Mouse (Mus musculus) neural tube, embryonic 11.5 days (tissue): ENCODE measurements around the gene Dimt1. TPM values are rescaled to one million over a fixed set of nuclear protein-coding genes. Genes with fewer than 3 reads are reported as not detected.
"Not testable (repeated sequence)": the region's sequence is repeated elsewhere in the genome, so short reads cannot be mapped to it uniquely, and the experiment has no call there.

Experiments
- ATAC-seq: fragments of 200-750 bp; cut with Nextera tagmentation; 2 replicates; pipeline ENCODE4 v1.8.0; 2017; ENCODE audit warnings: moderate number of reproducible peaks, mild to moderate bottlenecking, moderate TSS enrichment, moderate library complexity; ENCODE audit not compliant: insufficient read depth, low FRiP score, low TSS enrichment
- DNase-seq: peaks from one replicate; pipeline ENCODE4 v3.0.0-alpha.2; 2015; ENCODE audit warnings: low spot score
- H3K27ac ChIP-seq: fragments of 300-500 bp; sonication (generic); 2 replicates; pipeline ENCODE4 v1.5.1; 2014; ENCODE audit warnings: low read depth, mild to moderate bottlenecking, low read length
- H3K27me3 ChIP-seq: fragments of 300-500 bp; sonication (generic); 2 replicates; pipeline ENCODE4 v1.6.1; 2014; ENCODE audit warnings: mild to moderate bottlenecking, low read length, mixed read lengths; ENCODE audit not compliant: control insufficient read depth, insufficient read depth
- H3K36me3 ChIP-seq: fragments of 300-500 bp; sonication (generic); 2 replicates; pipeline ENCODE4 v1.6.1; 2014; ENCODE audit warnings: mild to moderate bottlenecking, low read length, moderate library complexity, mixed read lengths; ENCODE audit not compliant: control insufficient read depth, insufficient read depth
- H3K4me1 ChIP-seq: fragments of 300-500 bp; sonication (generic); 2 replicates; pipeline ENCODE4 v1.6.1; 2014; ENCODE audit warnings: low read length, mixed read lengths; ENCODE audit not compliant: control insufficient read depth, insufficient read depth
- H3K4me2 ChIP-seq: fragments of 300-500 bp; sonication (generic); 2 replicates; pipeline ENCODE4 v1.6.1; 2014; ENCODE audit warnings: low read depth, mild to moderate bottlenecking, moderate library complexity
- H3K4me3 ChIP-seq: fragments of 300-500 bp; sonication (generic); 2 replicates; pipeline ENCODE4 v1.5.1; 2014; ENCODE audit warnings: low read depth, low read length
- H3K9ac ChIP-seq: fragments of 300-500 bp; sonication (generic); 2 replicates; pipeline ENCODE4 v1.6.1; 2014; ENCODE audit warnings: mild to moderate bottlenecking, low read length
- H3K9me3 ChIP-seq: fragments of 300-500 bp; sonication (generic); 2 replicates; pipeline ENCODE4 v1.6.1; 2016; ENCODE audit warnings: low read length; ENCODE audit not compliant: control insufficient read depth
- WGBS: fragments of 180-500 bp; shearing (Covaris S2); extraction: QIAGEN DNeasy Blood & Tissue Kit; methylation state at CpG from one replicate; pipeline ENCODE4 v1.1.7; 2014; 5-methylcytosine and 5-hydroxymethylcytosine counted together
- polyA plus RNA-seq: library from polyadenylated mRNA; unstranded; fragments of >200 nt; fragmentation: Nextera tagmentation; extraction: Ambion mirVana; gene quantifications from 2 replicates; pipeline ENCODE4 v1.2.1, GENCODE M21; 2014

The Dimt1 gene
- polyA plus RNA-seq, 1 experiment from 2014 or later, result 40.2 TPM

DNA sequence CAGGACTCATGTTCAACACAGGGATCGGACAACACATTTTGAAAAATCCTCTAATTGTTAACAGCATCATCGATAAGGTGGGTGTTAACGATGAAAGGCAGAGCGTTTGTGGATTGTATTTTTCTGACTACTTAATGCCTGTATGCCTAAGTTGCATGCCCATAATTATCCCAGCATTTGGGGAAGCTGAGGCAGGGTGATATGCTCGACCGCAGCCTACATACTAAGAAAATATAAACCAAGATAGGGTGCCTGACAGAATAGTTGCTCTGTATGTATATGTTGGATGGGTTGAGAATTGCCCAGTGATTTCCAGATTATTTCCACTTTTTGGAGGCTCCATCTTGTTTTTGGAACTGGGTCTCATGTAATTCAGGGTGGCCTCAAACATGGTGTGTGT lies 656 bp downstream of the Dimt1 start:
- Histone ChIP-seq H3K4me3 (peak overlapping the region; percentile 88), H3K9ac (peak overlapping the region; percentile 91), H3K9me3 (no peaks in the 10 kb centered on the region), H3K4me1 (peaks cover 6% of the 10 kb centered on the region; the same call in 1 of the 2 replicates), H3K27ac (no peak overlapping the region), H3K27me3 (no peaks in the 10 kb centered on the region), H3K36me3 (peaks cover 7% of the 10 kb centered on the region; the same call in 1 of the 2 replicates), H3K4me2 (peak overlapping the region; percentile 39)
- ATAC-seq (no peak), DNase-seq (no peak)
- 5% methylated on average over 6 of the region's 6 CpGs for WGBS

DNA sequence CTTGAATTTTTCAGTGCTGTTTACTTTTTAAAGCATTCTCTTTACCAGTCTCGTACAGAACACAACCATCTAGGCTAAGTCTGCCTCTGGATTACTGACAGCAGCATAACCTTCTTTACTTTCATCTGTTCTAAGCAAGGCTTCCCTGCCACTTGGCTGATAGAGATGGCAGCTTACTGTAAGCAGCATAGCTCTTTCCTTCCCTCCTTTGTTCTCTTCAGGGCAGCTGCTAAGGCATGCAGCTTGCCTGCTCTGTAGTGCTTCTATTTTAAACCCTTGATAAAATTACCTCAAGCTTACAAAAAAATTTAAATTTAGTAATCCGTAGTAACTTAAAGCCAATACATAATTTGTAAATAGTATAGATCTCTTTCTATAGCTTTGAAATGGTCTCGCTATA lies 8.0 kb downstream of the Dimt1 start:
- H3K36me3 ChIP-seq, result peaks cover 10% of the 10 kb centered on the region
- 94% methylated on average over 3 of the region's 3 CpGs for WGBS

DNA sequence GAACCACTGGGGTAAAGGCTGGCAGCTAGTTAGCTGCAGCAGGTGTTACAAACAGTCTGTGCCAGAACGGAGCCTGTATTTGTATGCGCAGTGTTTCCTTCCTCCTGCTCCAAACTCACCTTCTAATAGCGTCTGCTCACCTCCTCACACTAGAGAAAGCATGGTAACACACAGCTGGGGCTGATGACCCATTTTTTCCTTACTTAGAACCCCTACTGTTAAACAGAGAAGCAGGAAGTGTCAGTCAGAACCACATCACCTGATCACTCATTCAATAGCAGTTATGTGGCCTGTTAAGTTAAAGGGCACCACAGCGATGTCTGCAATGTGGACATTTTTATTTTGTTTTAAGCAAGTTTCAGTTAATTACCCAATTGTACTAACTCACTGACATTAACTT lies 10.6 kb downstream of the Dimt1 start:
- WGBS, result 88% methylated on average over 4 of the region's 4 CpGs
- peaks cover 4% of the 10 kb centered on the region; the same call in 1 of the 2 replicates for H3K36me3 ChIP-seq
- no peaks in the 10 kb centered on the region for H3K9me3 ChIP-seq
- H3K27me3 ChIP-seq, result no peaks in the 10 kb centered on the region
- H3K4me2 ChIP-seq, result no peak overlapping the region
- no peak for DNase-seq
- no peak overlapping the region for H3K9ac ChIP-seq
- H3K4me1 ChIP-seq, result no peaks in the 10 kb centered on the region
- no peak overlapping the region for H3K4me3 ChIP-seq
- no peak overlapping the region for H3K27ac ChIP-seq
- no peak for ATAC-seq

More for the DNA sequence above, 8.0 kb downstream of the Dimt1 start:
- ATAC-seq (no peak), DNase-seq (no peak)
- H3K4me1 ChIP-seq, result no peaks in the 10 kb centered on the region
- H3K4me2 ChIP-seq, result no peak overlapping the region
- H3K27me3 ChIP-seq, result no peaks in the 10 kb centered on the region
- H3K27ac ChIP-seq, result no peak overlapping the region
- no peak overlapping the region for H3K9ac ChIP-seq
- no peak overlapping the region for H3K4me3 ChIP-seq
- no peaks in the 10 kb centered on the region for H3K9me3 ChIP-seq

DNA sequence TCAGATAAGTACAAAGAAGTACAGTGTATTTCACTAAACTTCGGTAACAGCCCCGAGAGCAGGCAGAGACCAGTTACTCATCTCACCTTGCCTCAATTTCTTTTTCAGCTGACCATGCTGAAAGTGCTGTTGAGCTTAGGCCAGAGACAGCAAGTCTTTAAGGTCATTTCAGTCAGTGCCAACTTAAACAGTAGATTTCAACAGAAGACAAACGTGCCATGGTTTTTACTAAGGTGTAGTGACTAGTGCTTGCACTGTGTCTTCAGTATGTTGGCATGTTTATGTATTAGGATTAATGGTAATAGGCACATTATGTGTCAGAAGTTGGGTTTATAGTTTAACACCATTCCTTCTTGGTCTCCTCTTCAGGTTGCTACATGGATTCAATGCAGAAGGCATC lies 11.4 kb downstream of the Dimt1 start:
- DNase-seq (no peak), ATAC-seq (no peak)
- Histone ChIP-seq H3K4me3 (no peak overlapping the region), H3K9me3 (no peaks in the 10 kb centered on the region), H3K4me1 (no peaks in the 10 kb centered on the region), H3K36me3 (peaks cover 4% of the 10 kb centered on the region; the same call in 1 of the 2 replicates), H3K4me2 (no peak overlapping the region), H3K9ac (no peak overlapping the region), H3K27ac (no peak overlapping the region), H3K27me3 (no peaks in the 10 kb centered on the region)
- WGBS, result 93% methylated on average over 3 of the region's 3 CpGs

DNA sequence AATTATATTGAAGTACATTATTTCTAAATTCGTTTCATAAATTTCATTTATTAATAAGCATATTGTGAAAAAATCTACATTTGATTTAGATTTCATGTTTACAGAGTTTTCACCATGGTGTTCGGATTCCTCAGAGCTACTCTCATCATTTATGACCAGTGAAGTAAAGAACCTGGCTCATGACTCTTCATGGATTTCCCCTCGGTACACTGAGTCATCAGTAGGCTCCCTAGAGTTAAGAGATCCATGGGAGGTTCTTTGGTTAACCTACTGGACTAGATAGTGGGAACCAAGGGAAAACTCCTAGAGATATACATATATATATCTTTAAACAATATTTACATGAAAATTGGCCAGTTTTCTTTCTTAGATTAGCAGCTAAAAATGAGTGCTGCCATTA lies 13.6 kb downstream of the Dimt1 start:
- no peaks in the 10 kb centered on the region for H3K4me1 ChIP-seq
- H3K27me3 ChIP-seq, result no peaks in the 10 kb centered on the region
- DNase-seq (no peak), ATAC-seq (no peak)
- no peak overlapping the region for H3K4me3 ChIP-seq
- 84% methylated on average over 3 of the region's 3 CpGs for WGBS
- no peak overlapping the region for H3K27ac ChIP-seq
- no peak overlapping the region for H3K9ac ChIP-seq
- H3K4me2 ChIP-seq, result no peak overlapping the region
- no peaks in the 10 kb centered on the region for H3K9me3 ChIP-seq
- H3K36me3 ChIP-seq, result peaks cover 4% of the 10 kb centered on the region; the same call in 1 of the 2 replicates

DNA sequence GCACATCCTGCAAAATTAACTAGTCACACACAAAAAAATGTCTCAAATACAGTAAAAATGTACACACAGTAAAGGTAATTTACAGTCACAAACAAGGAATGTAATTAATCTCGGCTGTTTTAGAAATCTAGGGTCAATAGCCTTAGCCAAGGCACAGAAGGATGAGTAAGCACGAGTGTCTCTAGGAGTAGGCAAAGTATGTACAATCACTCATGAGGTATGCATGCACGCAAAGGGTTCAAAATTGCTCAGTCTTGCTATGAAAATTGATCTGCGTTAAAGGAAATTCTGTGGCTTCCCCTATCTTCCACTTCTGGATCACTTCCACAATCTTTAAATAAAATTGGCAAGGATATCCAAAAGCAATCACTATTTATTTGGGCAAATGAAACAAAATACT lies 14.6 kb downstream of the Dimt1 start:
- H3K27ac ChIP-seq, result no peak overlapping the region
- H3K9ac ChIP-seq, result no peak overlapping the region
- no peaks in the 10 kb centered on the region for H3K27me3 ChIP-seq
- H3K4me1 ChIP-seq, result no peaks in the 10 kb centered on the region
- no peak overlapping the region for H3K4me2 ChIP-seq
- 0 out of 2 replicates have a peak, but pooled peaks cover 2% of the 10 kb centered on the region for H3K36me3 ChIP-seq
- ATAC-seq, result no peak
- H3K9me3 ChIP-seq, result no peaks in the 10 kb centered on the region
- WGBS, result 95% methylated on average over 4 of the region's 4 CpGs
- H3K4me3 ChIP-seq, result no peak overlapping the region
- no peak for DNase-seq

DNA sequence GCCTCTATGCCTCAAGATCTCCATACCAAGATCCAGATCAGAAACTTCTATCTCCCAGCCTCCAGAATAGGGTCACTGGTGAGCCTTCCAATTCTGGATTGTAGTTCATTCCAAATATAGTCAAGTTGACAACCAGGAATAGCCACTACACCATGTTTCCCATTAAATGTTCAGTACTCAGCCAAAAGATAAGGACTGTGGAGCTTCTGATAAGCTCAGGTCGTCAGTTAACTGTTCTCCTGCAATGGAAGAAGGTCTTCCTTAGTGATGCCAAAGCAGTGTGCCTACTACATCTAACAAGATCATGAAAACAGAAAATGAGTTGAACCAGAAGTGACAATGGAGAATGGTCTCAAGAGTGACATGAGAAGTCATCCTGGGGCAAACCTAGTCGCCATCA lies 50.0 kb downstream of the Dimt1 start:
- DNase-seq (no peak), ATAC-seq (no peak)
- WGBS, result 89% methylated on average over 2 of the region's 2 CpGs
- Histone ChIP-seq H3K9ac (no peak overlapping the region), H3K9me3 (no peaks in the 10 kb centered on the region), H3K4me2 (no peak overlapping the region), H3K27ac (no peak overlapping the region), H3K4me1 (no peaks in the 10 kb centered on the region), H3K27me3 (no peaks in the 10 kb centered on the region), H3K36me3 (no peaks in the 10 kb centered on the region; the same call in 1 of the 2 replicates), H3K4me3 (no peak overlapping the region)

DNA sequence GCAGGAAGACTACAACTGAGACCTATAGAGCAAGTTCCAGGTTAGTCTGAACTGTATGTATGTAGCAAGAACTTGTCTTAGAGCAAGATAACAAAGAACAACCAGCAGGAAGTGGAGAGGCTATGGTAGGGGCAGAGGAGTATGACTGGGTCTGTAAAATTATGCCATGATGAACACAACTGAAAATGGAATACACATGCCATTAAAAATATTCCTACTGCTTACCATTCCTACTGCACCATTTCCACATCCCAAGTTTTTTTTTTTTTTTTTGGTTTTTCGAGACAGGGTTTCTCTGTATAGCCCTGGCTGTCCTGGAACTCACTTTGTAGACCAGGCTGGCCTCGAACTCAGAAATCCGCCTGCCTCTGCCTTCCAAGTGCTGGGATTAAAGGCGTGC lies 50.6 kb downstream of the Dimt1 start:
- not testable (repeated sequence) for DNase-seq, ATAC-seq

DNA sequence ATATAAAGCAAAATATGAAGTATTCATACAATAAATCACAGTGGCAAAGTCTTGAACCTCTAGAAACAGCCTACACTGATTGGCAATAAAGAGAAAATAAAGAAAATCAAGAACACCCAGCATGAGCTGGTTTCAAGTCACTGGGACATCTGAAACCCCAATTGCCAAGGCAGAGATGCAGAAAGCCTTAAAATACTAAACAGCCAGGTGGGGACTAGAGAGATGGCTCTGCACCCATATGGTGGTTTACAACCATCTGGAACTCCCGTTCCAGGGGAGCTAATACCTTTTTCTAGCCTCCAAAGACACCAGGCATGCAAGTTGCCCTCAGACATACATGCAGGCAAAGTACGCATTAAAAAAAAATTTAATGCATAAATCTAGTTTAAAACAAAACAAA lies 51.1 kb downstream of the Dimt1 start:
- ATAC-seq (no peak), DNase-seq (no peak)
- no peaks in the 10 kb centered on the region; the same call in 1 of the 2 replicates for H3K36me3 ChIP-seq
- H3K9me3 ChIP-seq, result no peaks in the 10 kb centered on the region
- no peaks in the 10 kb centered on the region for H3K27me3 ChIP-seq
- H3K4me1 ChIP-seq, result no peaks in the 10 kb centered on the region
- 89% methylated on average over 2 of the region's 2 CpGs for WGBS
- no peak overlapping the region for H3K4me2 ChIP-seq
- H3K27ac ChIP-seq, result no peak overlapping the region
- H3K9ac ChIP-seq, result no peak overlapping the region
- H3K4me3 ChIP-seq, result no peak overlapping the region

More for the DNA sequence above, 50.6 kb downstream of the Dimt1 start:
- not testable (repeated sequence) for H3K4me3 ChIP-seq, H3K27me3 ChIP-seq, H3K36me3 ChIP-seq, H3K4me2 ChIP-seq, H3K9me3 ChIP-seq, H3K9ac ChIP-seq, H3K4me1 ChIP-seq, H3K27ac ChIP-seq
- 94% methylated on average over 3 of the region's 4 CpGs for WGBS
